Mouse (Mus musculus): ENCODE measurements around the gene Fbln5. TPM values are rescaled to one million over a fixed set of nuclear protein-coding genes. Genes with fewer than 3 reads are reported as not detected.

Gene Fbln5
- total and polyA plus RNA-seq, 3 experiments: 0.22 TPM; not detected in 2

- ATAC-seq (ENCODE audit: extremely low read depth, insufficient number of reproducible peaks, low FRiP score, poor library complexity, severe bottlenecking) (no peak), DNase-seq (ENCODE audit: low spot score) (no peak)
- Histone ChIP-seq H3K9me3 (replicated peaks) (no peaks in the 10 kb centered on the region), H3K4me1 (ENCODE audit: insufficient read depth, low read depth, low read length) (no peaks in the 10 kb centered on the region), H3K36me3 (replicated peaks) (no peaks in the 10 kb centered on the region), H3K4me3 (ENCODE audit: low read depth, low read length) (no peak overlapping the region), H3K27me3 (ENCODE audit: insufficient read depth, low read length) (peaks cover 15% of the 10 kb centered on the region; the same call in 1 of the 2 replicates)
- TF ChIP-seq GATA2 (IDR thresholded peaks at IDR 0.05; ENCODE audit: borderline replicate concordance, low read depth, low read length): no peak
- no peak for TF ChIP-seq POLR2AphosphoS5 (IDR thresholded peaks at IDR 0.05; ENCODE audit: insufficient replicate concordance, low read depth, low read length)
- no peak for TF ChIP-seq TAL1 (conservative IDR thresholded peaks at IDR 0.05; ENCODE audit: low read depth, low read length)
- TF ChIP-seq GATA1 (IDR thresholded peaks at IDR 0.05; ENCODE audit: borderline replicate concordance, low read length): no peak
- TF ChIP-seq CTCF (IDR thresholded peaks at IDR 0.05; ENCODE audit: low read depth, low read length): no peak
Measured at GRCm38 (mm10) chr12:101770283-101771015, 48.4 kb downstream of the Fbln5 start.

GRCm38 (mm10) chr12:101767306-101768053 lies 51.4 kb downstream of the Fbln5 start:
- peaks cover 11% of the 10 kb centered on the region; the same call in 1 of the 2 replicates for H3K27me3 ChIP-seq (ENCODE audit: insufficient read depth, low read length)
- no peaks in the 10 kb centered on the region for H3K36me3 ChIP-seq (replicated peaks)
- TF ChIP-seq POLR2AphosphoS5 (IDR thresholded peaks at IDR 0.05; ENCODE audit: insufficient replicate concordance, low read depth, low read length): no peak
- no peak for TF ChIP-seq GATA2 (IDR thresholded peaks at IDR 0.05; ENCODE audit: borderline replicate concordance, low read depth, low read length)
- no peak for TF ChIP-seq TAL1 (conservative IDR thresholded peaks at IDR 0.05; ENCODE audit: low read depth, low read length)
- no peak for TF ChIP-seq CTCF (IDR thresholded peaks at IDR 0.05; ENCODE audit: low read depth, low read length)
- no peak for TF ChIP-seq GATA1 (IDR thresholded peaks at IDR 0.05; ENCODE audit: borderline replicate concordance, low read length)
- H3K9me3 ChIP-seq (replicated peaks): no peaks in the 10 kb centered on the region
- DNase-seq (ENCODE audit: low spot score) (no peak), ATAC-seq (ENCODE audit: extremely low read depth, insufficient number of reproducible peaks, low FRiP score, poor library complexity, severe bottlenecking) (no peak)
- no peaks in the 10 kb centered on the region for H3K4me1 ChIP-seq (ENCODE audit: insufficient read depth, low read depth, low read length)
- H3K4me3 ChIP-seq (ENCODE audit: low read depth, low read length): no peak overlapping the region

- DNase-seq (ENCODE audit: low spot score) (no peak), ATAC-seq (ENCODE audit: extremely low read depth, insufficient number of reproducible peaks, low FRiP score, poor library complexity, severe bottlenecking) (no peak)
- H3K27me3 ChIP-seq (ENCODE audit: insufficient read depth, low read length): peaks cover 17% of the 10 kb centered on the region
- no peak for TF ChIP-seq POLR2AphosphoS5 (IDR thresholded peaks at IDR 0.05; ENCODE audit: insufficient replicate concordance, low read depth, low read length)
- no peak for TF ChIP-seq TAL1 (conservative IDR thresholded peaks at IDR 0.05; ENCODE audit: low read depth, low read length)
- no peak for TF ChIP-seq GATA2 (IDR thresholded peaks at IDR 0.05; ENCODE audit: borderline replicate concordance, low read depth, low read length)
- no peak for TF ChIP-seq CTCF (IDR thresholded peaks at IDR 0.05; ENCODE audit: low read depth, low read length)
- no peak for TF ChIP-seq GATA1 (IDR thresholded peaks at IDR 0.05; ENCODE audit: borderline replicate concordance, low read length)
- H3K4me1 ChIP-seq (ENCODE audit: insufficient read depth, low read depth, low read length): no peaks in the 10 kb centered on the region
- H3K9me3 ChIP-seq (replicated peaks): no peaks in the 10 kb centered on the region
- no peak overlapping the region for H3K4me3 ChIP-seq (ENCODE audit: low read depth, low read length)
- no peaks in the 10 kb centered on the region for H3K36me3 ChIP-seq (replicated peaks)
Measured at GRCm38 (mm10) chr12:101766228-101766852, 52.5 kb downstream of the Fbln5 start.

GRCm38 (mm10) chr12:101764870-101765269 lies 54.0 kb downstream of the Fbln5 start:
- no peak overlapping the region for H3K4me3 ChIP-seq (ENCODE audit: low read depth, low read length)
- DNase-seq (ENCODE audit: low spot score) (no peak), ATAC-seq (ENCODE audit: extremely low read depth, insufficient number of reproducible peaks, low FRiP score, poor library complexity, severe bottlenecking) (no peak)
- no peak for TF ChIP-seq GATA2 (IDR thresholded peaks at IDR 0.05; ENCODE audit: borderline replicate concordance, low read depth, low read length)
- TF ChIP-seq POLR2AphosphoS5 (IDR thresholded peaks at IDR 0.05; ENCODE audit: insufficient replicate concordance, low read depth, low read length): no peak
- TF ChIP-seq GATA1 (IDR thresholded peaks at IDR 0.05; ENCODE audit: borderline replicate concordance, low read length): no peak
- no peak for TF ChIP-seq CTCF (IDR thresholded peaks at IDR 0.05; ENCODE audit: low read depth, low read length)
- TF ChIP-seq TAL1 (conservative IDR thresholded peaks at IDR 0.05; ENCODE audit: low read depth, low read length): no peak
- no peaks in the 10 kb centered on the region for H3K9me3 ChIP-seq (replicated peaks)
- no peaks in the 10 kb centered on the region for H3K4me1 ChIP-seq (ENCODE audit: insufficient read depth, low read depth, low read length)
- H3K27me3 ChIP-seq (ENCODE audit: insufficient read depth, low read length): peaks cover 17% of the 10 kb centered on the region
- no peaks in the 10 kb centered on the region for H3K36me3 ChIP-seq (replicated peaks)

- DNase-seq (ENCODE audit: low spot score): no peak
- no peaks in the 10 kb centered on the region for H3K4me1 ChIP-seq (ENCODE audit: insufficient read depth, low read depth, low read length)
- TF ChIP-seq POLR2AphosphoS5 (IDR thresholded peaks at IDR 0.05; ENCODE audit: insufficient replicate concordance, low read depth, low read length): no peak
- TF ChIP-seq CTCF (IDR thresholded peaks at IDR 0.05; ENCODE audit: low read depth, low read length): no peak
- no peak for TF ChIP-seq TAL1 (conservative IDR thresholded peaks at IDR 0.05; ENCODE audit: low read depth, low read length)
- TF ChIP-seq GATA2 (IDR thresholded peaks at IDR 0.05; ENCODE audit: borderline replicate concordance, low read depth, low read length): no peak
- no peak for TF ChIP-seq GATA1 (IDR thresholded peaks at IDR 0.05; ENCODE audit: borderline replicate concordance, low read length)
- H3K9me3 ChIP-seq (replicated peaks): no peaks in the 10 kb centered on the region
- H3K4me3 ChIP-seq (ENCODE audit: low read depth, low read length): no peak overlapping the region
- no peaks in the 10 kb centered on the region for H3K36me3 ChIP-seq (replicated peaks)
- peaks cover 15% of the 10 kb centered on the region for H3K27me3 ChIP-seq (ENCODE audit: insufficient read depth, low read length)
- ATAC-seq (ENCODE audit: extremely low read depth, insufficient number of reproducible peaks, low FRiP score, poor library complexity, severe bottlenecking): no peak
Measured at GRCm38 (mm10) chr12:101763065-101763464, 55.8 kb downstream of the Fbln5 start.

GRCm38 (mm10) chr12:101762054-101762453 lies 56.8 kb downstream of the Fbln5 start:
- Histone ChIP-seq H3K36me3 (replicated peaks) (no peaks in the 10 kb centered on the region), H3K27me3 (ENCODE audit: insufficient read depth, low read length) (peaks cover 13% of the 10 kb centered on the region), H3K4me3 (ENCODE audit: low read depth, low read length) (no peak overlapping the region), H3K4me1 (ENCODE audit: insufficient read depth, low read depth, low read length) (no peaks in the 10 kb centered on the region), H3K9me3 (replicated peaks) (no peaks in the 10 kb centered on the region)
- DNase-seq (ENCODE audit: low spot score) (no peak), ATAC-seq (ENCODE audit: extremely low read depth, insufficient number of reproducible peaks, low FRiP score, poor library complexity, severe bottlenecking) (no peak)
- TF ChIP-seq GATA1 (IDR thresholded peaks at IDR 0.05; ENCODE audit: borderline replicate concordance, low read length) (no peak), CTCF (IDR thresholded peaks at IDR 0.05; ENCODE audit: low read depth, low read length) (no peak), GATA2 (IDR thresholded peaks at IDR 0.05; ENCODE audit: borderline replicate concordance, low read depth, low read length) (no peak), TAL1 (conservative IDR thresholded peaks at IDR 0.05; ENCODE audit: low read depth, low read length) (no peak), POLR2AphosphoS5 (IDR thresholded peaks at IDR 0.05; ENCODE audit: insufficient replicate concordance, low read depth, low read length) (no peak)
